Mouse (Mus musculus) thymus, postnatal 0 days (tissue): ENCODE measurements around the gene Tet2. TPM values are rescaled to one million over a fixed set of nuclear protein-coding genes. Genes with fewer than 3 reads are reported as not detected.

ENCODE experiments used
- DNase-seq: peaks from one replicate; pipeline ENCODE4 v3.0.0-alpha.2; 2015; ENCODE audit warnings: low spot score
- microRNA-seq: library from miRNA; unstranded; fragments of <30 nt; microRNA quantifications from one replicate; pipeline ENCODE4, GENCODE M21; 2016; ENCODE audit warnings: borderline number of aligned reads
- polyA plus RNA-seq: library from polyadenylated mRNA; unstranded; fragments of >200 nt; fragmentation: Nextera tagmentation; extraction: Ambion mirVana; gene quantifications from 2 replicates; pipeline ENCODE4 v1.2.1, GENCODE M21; 2015

Tet2 gene
- polyA plus RNA-seq, 1 experiment from 2014 or later = 10.4 TPM

DNA sequence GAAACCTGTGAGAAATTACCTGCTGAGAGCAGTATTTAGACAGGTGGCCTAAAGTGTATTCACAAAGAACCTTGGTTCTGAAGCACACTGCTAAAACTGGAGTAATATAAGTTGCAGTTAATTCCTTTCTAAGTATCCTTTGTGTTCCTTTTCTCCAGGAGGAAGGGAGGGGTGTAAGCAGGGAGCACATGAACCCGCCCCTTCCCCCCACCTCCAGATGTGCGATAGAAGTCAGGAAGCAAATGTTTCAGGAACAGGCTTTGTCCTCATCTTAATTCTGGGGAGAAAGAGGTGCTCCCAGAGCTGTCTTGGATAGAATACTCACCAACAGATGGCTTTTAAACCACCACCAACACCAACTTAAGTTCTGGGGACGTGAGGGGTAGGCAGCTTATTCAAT is 82.9 kb downstream of the Tet2 start:
- DNase-seq = no peak

DNA sequence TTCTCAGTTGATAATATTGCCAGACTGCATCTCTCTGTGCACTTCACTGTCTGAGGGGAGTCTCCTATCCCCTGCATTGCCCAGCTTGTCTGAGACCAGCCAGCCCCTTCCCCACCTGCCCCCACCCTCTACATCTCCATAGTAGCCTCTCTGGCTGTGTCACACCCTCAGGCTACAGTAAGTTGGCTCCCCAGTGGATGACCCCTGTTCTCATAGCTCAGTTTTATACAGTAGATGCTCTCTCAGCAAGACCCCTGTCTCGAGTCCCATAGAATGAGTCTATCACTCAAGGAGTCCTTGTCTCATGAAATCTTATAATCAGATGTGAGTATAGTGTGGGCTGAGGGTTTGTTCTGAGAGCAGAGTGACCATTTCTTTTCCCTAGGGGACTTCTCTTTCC is 85.8 kb downstream of the Tet2 start:
- DNase-seq = no peak

DNA sequence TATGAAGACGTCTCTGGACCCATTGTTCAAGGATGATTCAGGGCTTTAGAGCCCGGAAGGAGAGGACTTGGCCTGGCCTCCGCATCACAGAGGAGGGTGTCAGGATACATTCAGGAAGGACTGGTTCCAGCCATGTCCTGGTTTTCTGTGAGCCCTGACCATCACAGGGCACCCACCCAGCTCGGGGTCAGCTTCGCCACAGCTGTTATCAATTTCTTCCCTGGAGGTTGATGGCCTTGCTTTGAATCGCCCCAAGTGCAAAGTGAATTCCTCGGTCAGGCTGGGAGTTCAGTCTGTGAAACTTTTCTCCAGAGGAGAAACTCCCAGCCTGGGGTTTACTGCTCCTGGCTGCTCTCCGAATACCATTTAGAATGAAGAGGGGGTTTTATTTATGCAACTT is 91.0 kb downstream of the Tet2 start:
- DNase-seq = no peak

DNA sequence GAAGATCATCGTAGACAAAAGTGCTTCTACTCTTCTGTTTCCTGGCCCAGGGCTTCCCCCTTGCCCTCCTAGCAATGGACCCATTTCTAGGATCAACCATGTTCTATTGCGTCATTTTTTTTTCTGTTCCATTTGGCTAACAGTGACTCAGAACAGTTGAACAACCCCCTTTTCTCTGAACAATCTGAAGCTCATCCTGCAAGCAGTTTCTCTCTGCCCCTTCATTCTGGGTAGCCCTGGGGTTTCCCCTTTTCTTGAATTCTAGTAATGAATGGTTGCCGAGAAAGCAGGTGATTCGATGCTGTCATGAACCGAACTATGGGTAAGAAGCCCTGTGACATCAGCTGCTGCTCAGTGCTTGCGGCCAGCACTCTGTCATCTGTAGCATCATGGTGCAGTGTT is 108.0 kb downstream of the Tet2 start:
- no peak for DNase-seq

DNA sequence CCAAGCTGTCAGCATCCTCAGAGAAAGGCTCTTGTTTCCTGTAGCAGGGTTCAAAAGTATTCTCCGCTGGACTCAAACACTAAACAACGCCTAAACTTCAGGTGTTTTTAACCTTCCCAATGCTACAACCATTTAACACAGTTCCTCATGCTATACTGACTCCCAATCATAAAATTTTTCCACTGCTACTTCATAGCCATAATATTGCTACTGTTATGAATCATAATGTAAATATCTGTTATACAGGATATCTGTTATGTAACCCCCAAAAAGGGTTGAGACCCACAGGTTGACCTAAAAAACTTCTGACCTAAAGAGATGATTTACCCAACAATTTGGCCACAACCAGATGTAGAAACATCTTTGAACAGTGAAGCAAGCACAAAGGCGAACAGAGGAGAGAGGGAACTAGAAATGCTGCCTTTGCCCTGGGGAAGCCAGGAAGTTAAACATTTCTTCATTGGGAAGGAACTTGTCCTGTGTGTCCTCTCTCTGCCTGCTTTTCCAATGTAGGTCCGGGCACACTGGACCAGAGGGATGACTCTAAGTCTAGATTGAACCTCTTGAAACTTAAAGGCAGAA is 108.6 kb downstream of the Tet2 start:
- DNase-seq = no peak

DNA sequence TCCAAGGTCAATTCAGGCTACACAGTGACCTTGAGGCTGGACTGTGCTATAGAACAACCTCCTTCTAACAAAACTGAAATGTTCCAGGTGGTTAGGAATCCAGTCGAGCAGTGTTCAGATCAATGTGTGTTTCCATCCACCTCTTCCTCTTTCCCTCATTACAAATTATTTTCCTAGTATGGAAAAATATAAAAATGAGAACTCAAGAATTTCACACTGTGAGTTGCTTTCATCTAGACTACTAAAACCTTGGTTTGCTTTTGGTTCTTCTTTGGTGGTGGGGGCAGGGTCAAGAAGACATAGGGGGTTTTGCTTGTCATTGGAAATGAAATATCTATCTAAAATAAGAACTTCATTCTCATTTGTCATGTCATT is 109.2 kb downstream of the Tet2 start:
- no peak for DNase-seq

DNA sequence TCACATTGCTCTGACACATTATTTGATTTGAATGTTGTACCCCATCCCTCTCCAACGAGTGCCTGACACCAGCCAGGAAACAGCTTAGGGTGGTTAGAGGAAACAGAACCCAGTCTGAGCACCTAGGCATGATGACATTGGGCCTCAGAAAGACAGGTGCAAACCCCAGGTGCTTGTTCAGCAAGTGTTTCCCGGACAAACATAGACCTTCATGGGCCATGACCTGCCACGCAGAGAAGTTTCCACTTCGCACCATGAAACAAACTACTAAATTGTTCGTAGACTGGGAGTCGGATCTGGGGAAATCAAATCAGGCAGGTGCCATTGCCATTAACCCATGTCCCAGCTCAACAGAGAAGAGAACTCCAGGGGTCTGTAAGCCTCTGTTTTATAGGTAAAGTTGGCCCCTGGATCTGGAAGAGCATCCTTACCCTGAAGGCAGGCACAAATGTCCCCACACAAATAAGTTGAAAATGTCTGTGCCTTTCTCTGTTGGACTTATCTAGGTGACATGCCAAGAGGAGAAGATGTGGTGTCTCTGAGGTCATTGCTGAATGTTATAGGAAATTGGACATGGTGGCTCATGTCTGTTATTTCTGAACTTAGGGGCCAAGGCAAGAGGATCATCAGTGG is 109.7 kb downstream of the Tet2 start:
- no peak for DNase-seq

DNA sequence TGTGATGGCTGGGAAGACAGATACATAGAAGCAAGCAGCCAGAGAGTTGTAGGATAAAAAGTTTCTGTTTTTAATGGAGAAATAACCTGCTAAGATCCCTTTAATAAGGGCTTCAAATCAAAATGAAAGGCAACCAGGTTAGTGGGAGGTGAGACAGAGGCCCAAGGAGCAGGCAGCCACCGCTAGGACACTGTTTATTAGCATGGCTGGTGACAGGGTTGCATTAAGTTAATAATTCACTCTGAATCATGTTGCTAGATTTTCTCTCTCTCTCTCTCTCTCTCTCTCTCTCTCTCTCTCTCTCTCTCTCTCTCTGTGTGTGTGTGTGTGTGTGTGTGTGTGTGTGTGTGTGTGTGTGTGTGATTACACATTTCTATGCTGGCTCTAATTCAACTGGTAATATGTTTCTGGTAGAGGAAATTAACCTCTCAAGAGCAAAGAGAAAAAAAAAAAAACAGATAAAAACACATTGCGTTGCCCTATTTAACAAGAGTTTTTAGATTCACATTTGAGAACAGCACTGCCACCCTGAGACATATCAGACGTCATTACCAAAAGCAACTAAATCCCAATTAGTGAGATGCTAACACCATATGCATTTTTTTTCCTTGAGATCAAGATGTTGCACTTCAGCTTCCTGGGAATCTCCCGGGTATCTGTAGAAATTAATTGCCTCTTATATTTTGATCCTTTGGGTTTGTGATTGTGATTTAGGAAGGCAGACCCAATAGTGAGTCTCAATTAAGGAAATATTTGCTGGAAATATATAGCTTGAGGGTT is 115.4 kb downstream of the Tet2 start:
- DNase-seq = no peak

DNA sequence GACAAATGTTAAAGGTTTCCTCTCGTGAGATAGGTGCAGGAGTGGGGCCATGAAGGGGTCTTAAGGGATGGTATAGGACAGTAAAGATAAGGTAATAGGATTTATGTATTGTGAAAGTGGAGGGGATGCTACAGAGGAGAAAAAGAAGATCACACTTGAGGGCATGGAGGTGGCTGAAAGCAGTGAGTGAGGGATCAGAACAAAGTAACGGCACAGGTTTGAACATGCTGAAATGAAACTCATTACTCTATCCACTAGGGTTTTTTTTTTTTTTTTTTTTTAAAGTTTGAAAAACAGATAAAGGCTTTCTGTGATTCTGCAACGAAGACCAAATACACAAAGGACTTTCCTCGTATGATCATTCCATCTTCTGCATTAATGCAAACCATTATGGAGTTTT is 116.9 kb downstream of the Tet2 start:
- no peak for DNase-seq

DNA sequence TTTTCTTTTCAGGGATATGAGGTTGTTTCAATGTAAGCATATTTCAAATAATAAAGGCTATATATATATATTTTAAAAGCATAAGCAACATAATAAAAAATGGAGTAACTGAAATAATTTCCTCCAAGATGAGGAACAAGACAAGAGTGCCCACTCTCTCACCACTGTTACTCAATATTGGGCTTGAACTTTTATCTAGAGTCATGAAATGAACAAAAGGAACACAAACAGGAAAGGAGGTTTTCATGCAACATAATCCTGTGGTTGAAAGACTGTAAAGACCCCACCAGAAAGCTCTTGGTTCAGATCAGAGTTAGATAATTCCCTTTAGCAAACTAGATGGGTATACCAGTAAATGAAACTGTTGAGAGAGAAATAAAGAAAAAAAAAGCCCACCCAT is 121.9 kb downstream of the Tet2 start:
- DNase-seq = no peak

DNA sequence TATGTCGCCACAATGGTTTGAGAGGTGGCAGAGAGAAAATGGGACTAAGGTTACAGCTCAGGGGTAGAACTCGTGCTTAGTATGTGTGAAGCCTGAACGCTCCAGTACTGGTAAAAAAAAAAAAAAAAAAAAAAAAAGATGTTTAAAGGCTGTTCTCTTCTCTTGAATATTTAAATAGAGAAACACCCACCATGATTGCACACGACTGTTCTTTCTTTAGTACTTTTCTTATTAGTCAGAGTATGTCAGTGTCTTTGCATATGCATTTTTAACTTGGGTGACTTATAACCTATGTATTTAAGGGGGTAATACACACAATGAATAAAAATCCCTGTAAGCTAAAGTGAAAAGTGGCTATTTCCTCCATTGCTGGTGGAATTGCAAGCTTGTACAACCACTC is 130.2 kb downstream of the Tet2 start:
- DNase-seq = no peak

Small RNA genes lying within 50 kb of the gene (microRNA-seq; reads per million reads assigned to microRNA genes)
- not detected for gene Gm25042

Other genes starting within 250 kb of the Tet2 start
- 79.3 and 87.2 TPM in 2 replicates for gene Ppa2, start 235.0 kb downstream of the Tet2 start, polyA plus RNA-seq